Mouse (Mus musculus): ENCODE measurements around the gene Bbs9.

DNA sequence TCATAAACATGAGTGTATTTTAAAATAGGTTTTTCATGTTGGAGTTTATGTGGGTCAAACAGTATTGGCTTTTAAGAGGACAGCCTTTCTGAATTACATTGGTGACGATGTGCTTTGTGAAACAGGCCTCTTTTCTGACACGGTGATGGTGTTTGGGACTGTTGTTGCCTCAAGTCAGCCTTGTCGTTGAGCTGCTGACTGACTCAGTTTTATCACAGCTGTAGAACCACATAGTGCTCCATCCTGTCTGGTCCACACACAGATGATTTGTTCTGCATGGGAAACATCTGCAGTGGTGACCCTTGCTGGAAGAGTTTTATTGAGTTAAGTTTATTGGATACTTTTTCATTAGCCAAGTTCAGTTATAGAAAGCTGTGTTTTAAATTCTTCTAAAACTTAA, 283.0 kb downstream of the Bbs9 start:
- TF ChIP-seq CTCF (conservative IDR thresholded peaks at IDR 0.05 in 1 of 2, IDR thresholded peaks at IDR 0.05 in 1 of 2; ENCODE audit: low read depth in 2 of 2, low read length in 2 of 2) = no peak
- no peak for TF ChIP-seq E2F4 (IDR thresholded peaks at IDR 0.05; ENCODE audit: insufficient replicate concordance, low read depth, low read length)
- no peak for TF ChIP-seq ZKSCAN1 (IDR thresholded peaks at IDR 0.05; ENCODE audit: borderline replicate concordance, low read depth, low read length)
- TF ChIP-seq MAX (IDR thresholded peaks at IDR 0.05; ENCODE audit: low read length) = no peak
